ENCODE assay signal across 21 mouse cellular contexts in genomic region chr6:108824816-108825545, GRCm38 (mm10). TPM values are rescaled to one million over a fixed set of nuclear protein-coding genes. Genes with fewer than 3 reads are reported as not detected.
DNase-seq lines count a peak whose midpoint lies in the region; ATAC-seq and TF ChIP-seq lines count a peak whose summit lies in the region.
"Had no signal": no experiment of that assay in that cellular context is flagged by ENCODE, and none has a peak within 500 bp of the region (broad histone marks: within the 10 kb centered on the region; RNA-seq: fewer than 3 reads in every experiment).

No protein-coding gene starts in this region.

- no peak overlapping the region for H3K4me2 ChIP-seq in lung, postnatal 0 days (replicated peaks; ENCODE audit: low read depth, low read length)
- H3K4me2 ChIP-seq: heart, embryonic 13.5 days; hindbrain, embryonic 13.5 days; limb, embryonic 15.5 days; midbrain, embryonic 13.5 days; neural tube, embryonic 13.5 days; stomach, embryonic 15.5 days had no signal

- ATAC-seq in lung, postnatal 0 days = no peak
- peak; percentile 14; the same call in 1 of the 2 replicates for ATAC-seq in neutrophil, adult 5-6 weeks (ENCODE audit: extremely low read depth, insufficient number of reproducible peaks, low FRiP score, poor library complexity, severe bottlenecking)
- ATAC-seq: midbrain, embryonic 13.5 days had no signal

- no peak for TF ChIP-seq CTCF in gastrocnemius, adult 2 months (IDR thresholded peaks at IDR 0.05)
- no peak for TF ChIP-seq CTCF in lung, postnatal 0 days (IDR thresholded peaks at IDR 0.05)
- no peak for TF ChIP-seq CTCF in cortical plate, adult 2 months (IDR thresholded peaks at IDR 0.05; ENCODE audit: extremely low read depth, insufficient read depth, low read length)

- peak; percentile 87 for TF ChIP-seq EP300 in lung, postnatal 0 days (IDR thresholded peaks at IDR 0.05)

- WGBS in lung, postnatal 0 days = 39% methylated on average over 7 of the region's 7 CpGs

- H3K9me3 ChIP-seq in lung, postnatal 0 days (ENCODE audit: low read length) = no peaks in the 10 kb centered on the region
- H3K9me3 ChIP-seq: G1E; heart, embryonic 13.5 days; hindbrain, embryonic 13.5 days; limb, embryonic 15.5 days; midbrain, embryonic 13.5 days; neural tube, embryonic 13.5 days; stomach, embryonic 15.5 days had no signal

- intact Hi-C loops in gastrocnemius, adult 2 months (cut with DNase I) = no loop called here
- intact Hi-C loops in gastrocnemius, postnatal 14 days (cut with DNase I; ENCODE audit: low total_unique reads) = no loop called here

- no peaks in the 10 kb centered on the region for H3K27me3 ChIP-seq in lung, postnatal 0 days (replicated peaks; ENCODE audit: insufficient read depth, low read length)
- H3K27me3 ChIP-seq: heart, embryonic 13.5 days; hindbrain, embryonic 13.5 days; limb, embryonic 15.5 days; midbrain, embryonic 13.5 days; neural tube, embryonic 13.5 days; stomach, embryonic 15.5 days had no signal

- H3K27ac ChIP-seq in gastrocnemius, adult 2 months = peak overlapping the region; percentile 91
- H3K27ac ChIP-seq in lung, postnatal 0 days (ENCODE audit: low read length) = peak overlapping the region; percentile 54
- peak overlapping the region; percentile 87; the same call in 1 of the 2 replicates for H3K27ac ChIP-seq in cortical plate, adult 2 months (ENCODE audit: insufficient read depth, low read length)
- H3K27ac ChIP-seq: heart, embryonic 13.5 days; hindbrain, embryonic 13.5 days; limb, embryonic 15.5 days; midbrain, embryonic 13.5 days; neural tube, embryonic 13.5 days; stomach, embryonic 15.5 days had no signal

- peak overlapping the region; percentile 3; the same call in 1 of the 2 replicates for H3K4me3 ChIP-seq in gastrocnemius, adult 2 months
- no peak overlapping the region for H3K4me3 ChIP-seq in lung, postnatal 0 days (ENCODE audit: low read depth, low read length)
- H3K4me3 ChIP-seq in cortical plate, adult 2 months (ENCODE audit: insufficient read depth, low read length) = no peak overlapping the region
- H3K4me3 ChIP-seq: erythroblast, embryonic 14.5 days; heart, embryonic 13.5 days; hindbrain, embryonic 13.5 days; limb, embryonic 15.5 days; midbrain, embryonic 13.5 days; neural tube, embryonic 13.5 days; stomach, embryonic 15.5 days had no signal

- TF ChIP-seq POLR2A in cortical plate, adult 2 months (IDR thresholded peaks at IDR 0.05; ENCODE audit: extremely low read depth, insufficient read depth, low read length) = no peak

- peaks cover 21% of the 10 kb centered on the region; the same call in 1 of the 2 replicates for H3K36me3 ChIP-seq in lung, postnatal 0 days (ENCODE audit: insufficient read depth, low read length)
- H3K36me3 ChIP-seq: stomach, embryonic 15.5 days had no signal

- no peak overlapping the region for H3K9ac ChIP-seq in lung, postnatal 0 days (replicated peaks; ENCODE audit: low read depth)
- H3K9ac ChIP-seq: heart, embryonic 13.5 days; hindbrain, embryonic 13.5 days; limb, embryonic 15.5 days; midbrain, embryonic 13.5 days; neural tube, embryonic 13.5 days; stomach, embryonic 15.5 days had no signal

- DNase-seq in gastrocnemius, adult 2 months = peak; percentile 39
- no peak for DNase-seq in gastrocnemius, postnatal 14 days
- DNase-seq in lung, postnatal 0 days (ENCODE audit: low spot score) = peak; percentile 44
- DNase-seq in lung, postnatal 14 days = no peak
- no peak for DNase-seq in frontal cortex, postnatal 36 days (ENCODE audit: low spot score in 2 of 2)
- no peak for DNase-seq in urinary bladder, postnatal 36 days (ENCODE audit: low spot score in 2 of 2)
- DNase-seq: adrenal gland, postnatal 36 days; cerebellum, adult 18-20 months; embryo, embryonic 11 days; kidney, adult 11 months; kidney, postnatal 4 days had no signal

- no peaks in the 10 kb centered on the region for H3K4me1 ChIP-seq in lung, postnatal 0 days (ENCODE audit: insufficient read depth, low read depth, low read length)
- no peaks in the 10 kb centered on the region; the same call in 1 of the 2 replicates for H3K4me1 ChIP-seq in cortical plate, adult 2 months (ENCODE audit: control insufficient read depth, insufficient read depth, low read length)

RNA-seq across cellular contexts. Expression of gene Edem1, which starts 3.5 kb away (rescaled TPM):
- total RNA-seq in gastrocnemius, adult 2 months (2021) = 1 to 10 TPM; 5.4 to 6.7 TPM
- 1 to 10 TPM; 6.5 to 8.8 TPM for total RNA-seq in gastrocnemius, postnatal 14 days (2021)
- 15.0 and 15.5 TPM in 2 replicates for polyA plus RNA-seq in lung, postnatal 0 days (2015; fragmentation: Nextera tagmentation; extraction: Ambion mirVana)
- polyA plus RNA-seq in cortical plate, adult 2 months (2012; rRNA removed) = 12.9 and 13.2 TPM in 2 replicates
- total RNA-seq in neutrophil, adult 5-6 weeks (2017) = 83.6 and 88.1 TPM in 2 replicates

RNA-seq across cellular contexts. Expression of gene Arl8b, which starts 42.1 kb away (rescaled TPM):
- 100 to 1,000 TPM; 110 to 120 TPM for total RNA-seq in gastrocnemius, adult 2 months (2021)
- total RNA-seq in gastrocnemius, postnatal 14 days (2021) = 10 to 100 TPM; 69.5 to 72.6 TPM
- polyA plus RNA-seq in lung, postnatal 0 days (2015; fragmentation: Nextera tagmentation; extraction: Ambion mirVana) = 45.5 and 54.3 TPM in 2 replicates
- polyA plus RNA-seq in cortical plate, adult 2 months (2012; rRNA removed) = 82.1 and 83.6 TPM in 2 replicates
- total RNA-seq in neutrophil, adult 5-6 weeks (2017) = 28.7 and 36.4 TPM in 2 replicates

Comparison
In these comparisons a context has a peak if more than half of its experiments do, and no peak if none do; other contexts are left out.
1. DNase-seq: peak in gastrocnemius, adult 2 months (single experiment) and lung, postnatal 0 days (single experiment); none in gastrocnemius, postnatal 14 days (single experiment), lung, postnatal 14 days (single experiment), frontal cortex, postnatal 36 days (0 of 2) and urinary bladder, postnatal 36 days (0 of 2).
2. Peak in every context shown above with its lines, with median percentiles within 50 percentile points of each other: H3K27ac ChIP-seq.